Mouse (Mus musculus): ENCODE data around the gene Col5a1. TPM values are rescaled to one million over a fixed set of nuclear protein-coding genes. Genes with fewer than 3 reads are reported as not detected.

The Col5a1 gene
- polyA plus RNA-seq, 2 experiments = 6.2 to 6.8 TPM

DNA sequence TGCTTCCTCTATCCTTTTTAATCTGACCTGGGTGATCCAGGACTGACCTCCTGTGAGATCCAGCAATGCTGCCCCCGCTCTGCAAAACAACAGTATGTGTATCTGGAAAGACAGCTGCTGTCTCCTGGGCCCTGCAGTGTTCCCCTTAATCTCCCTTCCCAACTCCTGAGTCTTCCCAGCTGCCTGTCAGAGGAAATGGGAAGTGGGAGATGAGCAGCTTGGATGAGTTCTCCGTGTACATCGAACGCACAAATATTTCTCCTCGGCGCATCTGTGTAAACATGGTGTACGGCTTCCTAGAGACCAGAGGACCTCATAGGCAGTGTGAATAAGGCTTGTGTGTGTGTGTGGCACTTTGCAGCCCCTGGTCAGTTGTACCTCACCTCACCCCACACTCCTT lies 70.5 kb downstream of the Col5a1 start:
- H3K4me2 ChIP-seq (ENCODE audit: low read depth) = no peak overlapping the region
- 81% methylated on average over 7 of the region's 7 CpGs for WGBS (ENCODE audit: insufficient replicate concordance)
- no peak for ATAC-seq (ENCODE audit: insufficient read depth)
- no peaks in the 10 kb centered on the region for H3K36me3 ChIP-seq (replicated peaks; ENCODE audit: control insufficient read depth, insufficient read depth, low read depth)
- no peak for DNase-seq (ENCODE audit: low read depth in 3 of 3, low spot score in 3 of 3)
- no peak overlapping the region for H3K27ac ChIP-seq
- H3K9me3 ChIP-seq (ENCODE audit: control insufficient read depth, low read length) = no peaks in the 10 kb centered on the region
- TF ChIP-seq EP300 (IDR thresholded peaks at IDR 0.05; ENCODE audit: low read depth) = no peak
- TF ChIP-seq CTCF (IDR thresholded peaks at IDR 0.05; ENCODE audit: low read depth) = no peak
- no peak overlapping the region for H3K9ac ChIP-seq (replicated peaks)
- H3K27me3 ChIP-seq (ENCODE audit: control insufficient read depth, insufficient read depth, low read length) = no peaks in the 10 kb centered on the region; the same call in 1 of the 2 replicates
- 0 out of 4 replicates have a peak, but pooled peaks cover 0 to 2% of the 10 kb centered on the region in 2 experiments for H3K4me1 ChIP-seq (replicated peaks; ENCODE audit: control insufficient read depth in 2 of 2, insufficient read depth in 2 of 2, low read length in 1 of 2)
- no peak overlapping the region for H3K4me3 ChIP-seq (ENCODE audit: insufficient read depth in 1 of 2, low read depth in 2 of 2, low read length in 2 of 2)

DNA sequence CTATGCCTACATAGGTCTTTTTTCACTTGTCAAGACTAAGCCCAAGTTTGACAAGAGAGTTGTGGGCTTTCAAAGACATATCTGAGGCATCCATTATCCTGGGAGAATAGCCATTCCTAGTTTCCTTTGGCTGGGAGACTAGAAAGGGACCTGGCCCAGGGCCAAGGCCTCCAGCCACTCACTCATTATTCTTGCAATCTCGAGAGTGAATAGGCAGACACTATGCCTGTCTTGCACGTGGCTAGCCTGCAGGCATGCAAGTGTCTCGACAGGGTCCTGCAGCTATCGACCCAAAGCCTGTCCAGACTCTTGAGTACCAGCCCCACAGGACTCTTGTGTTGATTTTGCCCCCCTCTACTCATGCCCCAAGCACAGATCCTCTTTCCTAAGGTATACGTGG lies 71.0 kb downstream of the Col5a1 start:
- Histone ChIP-seq H3K9ac (replicated peaks) (no peak overlapping the region), H3K9me3 (ENCODE audit: control insufficient read depth, low read length) (no peaks in the 10 kb centered on the region), H3K4me2 (ENCODE audit: low read depth) (no peak overlapping the region), H3K27me3 (ENCODE audit: control insufficient read depth, insufficient read depth, low read length) (no peaks in the 10 kb centered on the region), H3K27ac (no peak overlapping the region), H3K4me1 (replicated peaks; ENCODE audit: control insufficient read depth in 2 of 2, insufficient read depth in 2 of 2, low read length in 1 of 2) (0 out of 4 replicates have a peak, but pooled peaks cover 0 to 2% of the 10 kb centered on the region in 2 experiments), H3K36me3 (replicated peaks; ENCODE audit: control insufficient read depth, insufficient read depth, low read depth) (no peaks in the 10 kb centered on the region), H3K4me3 (ENCODE audit: insufficient read depth in 1 of 2, low read depth in 2 of 2, low read length in 2 of 2) (no peak overlapping the region)
- no peak for ATAC-seq (ENCODE audit: insufficient read depth)
- no peak for DNase-seq (ENCODE audit: low read depth in 3 of 3, low spot score in 3 of 3)
- TF ChIP-seq EP300 (IDR thresholded peaks at IDR 0.05; ENCODE audit: low read depth) (no peak), CTCF (IDR thresholded peaks at IDR 0.05; ENCODE audit: low read depth) (no peak)
- 56% methylated on average over 5 of the region's 5 CpGs for WGBS (ENCODE audit: insufficient replicate concordance)

DNA sequence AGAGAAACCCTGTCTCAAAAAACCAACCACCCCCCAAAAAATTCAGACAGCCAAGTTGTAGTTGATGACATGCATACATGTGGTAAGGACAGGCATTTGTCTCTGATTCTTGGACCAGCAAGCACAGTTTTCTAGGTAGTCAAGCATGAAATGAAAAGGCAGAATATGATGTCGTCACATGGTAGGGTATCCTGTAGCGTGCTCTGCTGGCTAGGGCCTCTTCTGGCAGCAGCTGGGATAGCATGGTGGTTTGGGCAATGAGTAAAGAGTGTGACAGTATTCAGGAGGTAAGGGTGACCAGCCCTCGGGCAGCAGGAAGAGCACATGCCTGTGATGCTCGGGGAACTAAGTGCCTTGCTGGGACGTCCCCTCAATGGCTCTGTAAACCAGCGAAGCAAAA lies 73.0 kb downstream of the Col5a1 start:
- DNase-seq (ENCODE audit: low read depth in 3 of 3, low spot score in 3 of 3) (no peak), ATAC-seq (ENCODE audit: insufficient read depth) (no peak)
- Histone ChIP-seq H3K4me3 (ENCODE audit: insufficient read depth in 1 of 2, low read depth in 2 of 2, low read length in 2 of 2) (no peak overlapping the region), H3K9me3 (ENCODE audit: control insufficient read depth, low read length) (no peaks in the 10 kb centered on the region), H3K27ac (no peak overlapping the region), H3K4me2 (ENCODE audit: low read depth) (no peak overlapping the region), H3K27me3 (ENCODE audit: control insufficient read depth, insufficient read depth, low read length) (no peaks in the 10 kb centered on the region), H3K9ac (replicated peaks) (no peak overlapping the region), H3K36me3 (replicated peaks; ENCODE audit: control insufficient read depth, insufficient read depth, low read depth) (no peaks in the 10 kb centered on the region), H3K4me1 (replicated peaks; ENCODE audit: control insufficient read depth in 2 of 2, insufficient read depth in 2 of 2, low read length in 1 of 2) (0 out of 4 replicates have a peak, but pooled peaks cover 0 to 2% of the 10 kb centered on the region in 2 experiments)
- TF ChIP-seq CTCF (IDR thresholded peaks at IDR 0.05; ENCODE audit: low read depth) = peak; percentile 19; the same call in 1 of the 2 replicates
- TF ChIP-seq EP300 (IDR thresholded peaks at IDR 0.05; ENCODE audit: low read depth) = no peak
- 48% methylated on average over 6 of the region's 6 CpGs for WGBS (ENCODE audit: insufficient replicate concordance)

DNA sequence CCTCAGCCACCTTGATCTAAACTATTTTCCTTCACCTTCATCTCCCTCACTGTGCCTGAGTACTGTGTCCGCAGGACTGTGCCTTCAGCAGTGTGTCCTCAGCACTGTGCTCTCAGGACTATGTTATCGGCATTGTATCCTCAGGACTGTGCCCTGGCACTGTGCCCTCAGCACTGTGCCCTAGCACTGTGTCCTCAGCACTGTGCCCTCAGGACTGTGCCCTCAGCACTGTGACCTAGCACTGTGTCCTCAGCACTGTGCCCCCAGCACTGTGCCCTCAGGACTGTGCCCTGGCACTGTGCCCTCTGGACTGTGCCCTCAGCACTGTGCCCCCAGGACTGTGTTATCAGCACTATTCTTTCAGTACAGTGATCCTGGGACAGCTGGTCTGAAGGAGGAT lies 75.0 kb downstream of the Col5a1 start:
- no peaks in the 10 kb centered on the region for H3K9me3 ChIP-seq (ENCODE audit: control insufficient read depth, low read length)
- no peaks in the 10 kb centered on the region for H3K36me3 ChIP-seq (replicated peaks; ENCODE audit: control insufficient read depth, insufficient read depth, low read depth)
- TF ChIP-seq CTCF (IDR thresholded peaks at IDR 0.05; ENCODE audit: low read depth) (no peak), EP300 (IDR thresholded peaks at IDR 0.05; ENCODE audit: low read depth) (no peak)
- no peak overlapping the region for H3K27ac ChIP-seq
- H3K27me3 ChIP-seq (ENCODE audit: control insufficient read depth, insufficient read depth, low read length) = no peaks in the 10 kb centered on the region
- ATAC-seq (ENCODE audit: insufficient read depth) = no peak
- H3K4me2 ChIP-seq (ENCODE audit: low read depth) = no peak overlapping the region
- H3K9ac ChIP-seq (replicated peaks) = no peak overlapping the region
- 75% methylated on average over 2 of the region's 2 CpGs for WGBS (ENCODE audit: insufficient replicate concordance)
- 0 out of 4 replicates have a peak, but pooled peaks cover 0 to 2% of the 10 kb centered on the region in 2 experiments for H3K4me1 ChIP-seq (replicated peaks; ENCODE audit: control insufficient read depth in 2 of 2, insufficient read depth in 2 of 2, low read length in 1 of 2)
- DNase-seq (ENCODE audit: low read depth in 3 of 3, low spot score in 3 of 3) = no peak
- no peak overlapping the region for H3K4me3 ChIP-seq (ENCODE audit: insufficient read depth in 1 of 2, low read depth in 2 of 2, low read length in 2 of 2)

DNA sequence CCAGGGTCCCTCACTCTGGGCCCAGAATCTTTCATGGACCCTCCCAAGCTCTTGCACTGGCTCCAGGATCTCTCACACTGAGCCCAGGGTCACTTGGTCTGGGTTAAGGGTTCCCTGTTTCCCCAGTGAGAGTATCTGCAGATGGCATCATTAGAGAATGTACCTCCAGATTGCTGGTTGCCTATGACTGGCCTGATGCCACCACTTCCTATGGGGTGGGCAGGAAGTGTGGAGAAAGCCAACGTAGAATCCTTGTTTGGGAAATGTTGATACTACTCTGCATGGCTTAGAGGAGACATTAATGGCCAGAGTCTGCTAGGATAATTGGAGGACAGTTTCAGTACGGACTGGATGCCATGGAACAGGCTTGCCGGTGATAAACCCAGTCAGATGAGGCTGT lies 76.2 kb downstream of the Col5a1 start:
- 0 out of 4 replicates have a peak, but pooled peaks cover 0 to 2% of the 10 kb centered on the region in 2 experiments for H3K4me1 ChIP-seq (replicated peaks; ENCODE audit: control insufficient read depth in 2 of 2, insufficient read depth in 2 of 2, low read length in 1 of 2)
- no peaks in the 10 kb centered on the region for H3K27me3 ChIP-seq (ENCODE audit: control insufficient read depth, insufficient read depth, low read length)
- no peak overlapping the region for H3K27ac ChIP-seq
- H3K9ac ChIP-seq (replicated peaks) = no peak overlapping the region
- DNase-seq (ENCODE audit: low read depth in 3 of 3, low spot score in 3 of 3) = no peak
- TF ChIP-seq CTCF (IDR thresholded peaks at IDR 0.05; ENCODE audit: low read depth) = no peak
- no peak for TF ChIP-seq EP300 (IDR thresholded peaks at IDR 0.05; ENCODE audit: low read depth)
- H3K36me3 ChIP-seq (replicated peaks; ENCODE audit: control insufficient read depth, insufficient read depth, low read depth) = no peaks in the 10 kb centered on the region
- H3K4me2 ChIP-seq (ENCODE audit: low read depth) = no peak overlapping the region
- no peak for ATAC-seq (ENCODE audit: insufficient read depth)
- 66% methylated on average over 3 of the region's 3 CpGs for WGBS (ENCODE audit: insufficient replicate concordance)
- H3K4me3 ChIP-seq (ENCODE audit: insufficient read depth in 1 of 2, low read depth in 2 of 2, low read length in 2 of 2) = no peak overlapping the region
- H3K9me3 ChIP-seq (ENCODE audit: control insufficient read depth, low read length) = no peaks in the 10 kb centered on the region
